Mouse (Mus musculus): ENCODE data around the gene Pi4k2b. TPM values are rescaled to one million over a fixed set of nuclear protein-coding genes. Genes with fewer than 3 reads are reported as not detected.
"Not testable (repeated sequence)": the region's sequence is repeated elsewhere in the genome, so short reads cannot be mapped to it uniquely, and the experiment has no call there.

Pi4k2b gene
- 25.1 and 26.8 TPM in 2 replicates for polyA plus RNA-seq (2015; fragmentation: Nextera tagmentation; extraction: Ambion mirVana)

GRCm38 (mm10) chr5:52741391-52742111 is at the start of gene Pi4k2b:
Gene Pi4k2b (plus strand): TSS chr5:52741574.
- WGBS: under 1% methylated on average over 75 of the region's 75 CpGs
- H3K9me3 ChIP-seq: no peaks in the 10 kb centered on the region
- H3K9ac ChIP-seq: peak within 1 kb of the TSS; percentile 40; the same call in 1 of the 2 replicates
- no peaks in the 10 kb centered on the region for H3K36me3 ChIP-seq
- H3K27ac ChIP-seq: peak within 1 kb of the TSS; percentile 89
- H3K4me2 ChIP-seq: peak within 1 kb of the TSS; percentile 61
- no peaks in the 10 kb centered on the region; the same call in 1 of the 2 replicates for H3K4me1 ChIP-seq
- peak within 1 kb of the TSS; percentile 95 for H3K4me3 ChIP-seq (replicated peaks)
- no peaks in the 10 kb centered on the region for H3K27me3 ChIP-seq (replicated peaks)
- ATAC-seq (ENCODE audit: insufficient read depth, low FRiP score, low read depth): peak; percentile 92

GRCm38 (mm10) chr5:52697291-52697690 is 44.1 kb upstream of the Pi4k2b start:
- H3K27ac ChIP-seq: no peak overlapping the region
- H3K9ac ChIP-seq: no peak overlapping the region
- H3K36me3 ChIP-seq: no peaks in the 10 kb centered on the region
- no peak overlapping the region for H3K4me3 ChIP-seq (replicated peaks)
- H3K4me2 ChIP-seq: no peak overlapping the region
- no peaks in the 10 kb centered on the region for H3K4me1 ChIP-seq
- no peaks in the 10 kb centered on the region for H3K27me3 ChIP-seq (replicated peaks)
- H3K9me3 ChIP-seq: no peaks in the 10 kb centered on the region
- ATAC-seq (ENCODE audit: insufficient read depth, low FRiP score, low read depth): no peak
- WGBS: 77% methylated on average over 1 of the region's 1 CpGs

GRCm38 (mm10) chr5:52697882-52698440 is 43.4 kb upstream of the Pi4k2b start:
- H3K27ac ChIP-seq; H3K9ac ChIP-seq; H3K36me3 ChIP-seq; H3K4me2 ChIP-seq; H3K4me1 ChIP-seq; H3K27me3 ChIP-seq (replicated peaks); H3K4me3 ChIP-seq (replicated peaks); ATAC-seq (ENCODE audit: insufficient read depth, low FRiP score, low read depth); H3K9me3 ChIP-seq: not testable (repeated sequence)
- 80% methylated on average over 7 of the region's 7 CpGs for WGBS

- Histone ChIP-seq H3K27me3 (replicated peaks) (no peaks in the 10 kb centered on the region), H3K4me2 (no peak overlapping the region), H3K9me3 (no peaks in the 10 kb centered on the region), H3K36me3 (no peaks in the 10 kb centered on the region), H3K4me1 (no peaks in the 10 kb centered on the region), H3K27ac (no peak overlapping the region), H3K4me3 (replicated peaks) (no peak overlapping the region), H3K9ac (no peak overlapping the region)
- 65% methylated on average over 4 of the region's 4 CpGs for WGBS
- ATAC-seq (ENCODE audit: insufficient read depth, low FRiP score, low read depth): no peak
Observed at GRCm38 (mm10) chr5:52704562-52704961, 36.8 kb upstream of the Pi4k2b start.

DNA sequence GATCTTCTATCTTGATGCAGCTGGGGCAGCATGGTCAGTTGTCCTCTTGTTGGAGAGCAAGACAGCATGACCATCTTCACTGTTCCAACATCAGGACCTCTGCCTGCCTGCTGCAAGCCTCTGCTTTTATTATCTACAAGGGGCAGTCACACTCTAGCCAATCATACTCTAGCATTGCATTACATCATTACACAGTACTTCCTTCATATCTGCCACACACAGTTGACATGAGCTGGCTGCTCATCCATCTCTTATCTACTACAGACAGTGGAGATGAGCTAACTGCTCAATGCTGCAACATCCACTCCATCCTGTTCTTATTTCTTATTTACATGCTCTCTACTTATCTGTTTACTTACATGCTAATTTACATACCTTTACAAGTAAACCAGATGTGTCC is 28.7 kb upstream of the Pi4k2b start:
- Histone ChIP-seq H3K27ac (no peak overlapping the region), H3K4me1 (no peaks in the 10 kb centered on the region), H3K9ac (no peak overlapping the region), H3K9me3 (no peaks in the 10 kb centered on the region), H3K4me2 (no peak overlapping the region), H3K36me3 (no peaks in the 10 kb centered on the region), H3K27me3 (replicated peaks) (no peaks in the 10 kb centered on the region), H3K4me3 (replicated peaks) (no peak overlapping the region)
- peak; percentile 97 for ATAC-seq (ENCODE audit: insufficient read depth, low FRiP score, low read depth)

GRCm38 (mm10) chr5:52716742-52717448 is 24.5 kb upstream of the Pi4k2b start:
- 76% methylated on average over 5 of the region's 5 CpGs for WGBS

GRCm38 (mm10) chr5:52721003-52721402 is 20.4 kb upstream of the Pi4k2b start:
- H3K36me3 ChIP-seq: no peaks in the 10 kb centered on the region

More at GRCm38 (mm10) chr5:52716742-52717448, 24.5 kb upstream of the Pi4k2b start:
- H3K36me3 ChIP-seq: no peaks in the 10 kb centered on the region
- H3K9ac ChIP-seq: no peak overlapping the region
- H3K4me2 ChIP-seq: no peak overlapping the region
- H3K4me3 ChIP-seq (replicated peaks): no peak overlapping the region
- H3K4me1 ChIP-seq: no peaks in the 10 kb centered on the region
- H3K27me3 ChIP-seq (replicated peaks): no peaks in the 10 kb centered on the region
- ATAC-seq (ENCODE audit: insufficient read depth, low FRiP score, low read depth): no peak
- H3K27ac ChIP-seq: no peak overlapping the region
- H3K9me3 ChIP-seq: no peaks in the 10 kb centered on the region

GRCm38 (mm10) chr5:52727747-52728146 is 13.6 kb upstream of the Pi4k2b start:
- WGBS: 87% methylated on average over 5 of the region's 5 CpGs
- ATAC-seq (ENCODE audit: insufficient read depth, low FRiP score, low read depth): no peak
- Histone ChIP-seq H3K4me1 (no peaks in the 10 kb centered on the region), H3K27me3 (replicated peaks) (no peaks in the 10 kb centered on the region), H3K36me3 (no peaks in the 10 kb centered on the region), H3K4me2 (no peak overlapping the region), H3K9me3 (no peaks in the 10 kb centered on the region), H3K9ac (no peak overlapping the region), H3K27ac (no peak overlapping the region), H3K4me3 (replicated peaks) (no peak overlapping the region)

More at GRCm38 (mm10) chr5:52721003-52721402, 20.4 kb upstream of the Pi4k2b start:
- ATAC-seq (ENCODE audit: insufficient read depth, low FRiP score, low read depth): no peak
- H3K9me3 ChIP-seq: no peaks in the 10 kb centered on the region
- 72% methylated on average over 8 of the region's 8 CpGs for WGBS
- H3K4me1 ChIP-seq: no peaks in the 10 kb centered on the region
- no peaks in the 10 kb centered on the region for H3K27me3 ChIP-seq (replicated peaks)
- no peak overlapping the region for H3K4me3 ChIP-seq (replicated peaks)
- no peak overlapping the region for H3K9ac ChIP-seq
- H3K4me2 ChIP-seq: no peak overlapping the region
- H3K27ac ChIP-seq: no peak overlapping the region

- H3K9me3 ChIP-seq: no peaks in the 10 kb centered on the region
- H3K9ac ChIP-seq: no peak overlapping the region
- H3K27ac ChIP-seq: no peak overlapping the region
- no peaks in the 10 kb centered on the region for H3K36me3 ChIP-seq
- peaks cover 4% of the 10 kb centered on the region; the same call in 1 of the 2 replicates for H3K4me1 ChIP-seq
- no peak for ATAC-seq (ENCODE audit: insufficient read depth, low FRiP score, low read depth)
- no peak overlapping the region for H3K4me2 ChIP-seq
- WGBS: 72% methylated on average over 4 of the region's 4 CpGs
- H3K4me3 ChIP-seq (replicated peaks): no peak overlapping the region
- H3K27me3 ChIP-seq (replicated peaks): no peaks in the 10 kb centered on the region
Observed at GRCm38 (mm10) chr5:52732811-52733210, 8.6 kb upstream of the Pi4k2b start.

- Histone ChIP-seq H3K9ac (no peak overlapping the region), H3K4me1 (peaks cover 4% of the 10 kb centered on the region; the same call in 1 of the 2 replicates)
- no peak for ATAC-seq (ENCODE audit: insufficient read depth, low FRiP score, low read depth)
Observed at GRCm38 (mm10) chr5:52736046-52736445, 5.3 kb upstream of the Pi4k2b start.

GRCm38 (mm10) chr5:52742112-52742813 is 889 bp downstream of the Pi4k2b start:
- Histone ChIP-seq H3K27ac (peak overlapping the region; percentile 89), H3K4me1 (no peaks in the 10 kb centered on the region; the same call in 1 of the 2 replicates), H3K9me3 (no peaks in the 10 kb centered on the region), H3K9ac (peak overlapping the region; percentile 40; the same call in 1 of the 2 replicates), H3K4me2 (peak overlapping the region; percentile 61), H3K27me3 (replicated peaks) (no peaks in the 10 kb centered on the region), H3K36me3 (no peaks in the 10 kb centered on the region), H3K4me3 (replicated peaks) (peak overlapping the region; percentile 95)
- no peak for ATAC-seq (ENCODE audit: insufficient read depth, low FRiP score, low read depth)
- 1% methylated on average over 17 of the region's 17 CpGs for WGBS

More at GRCm38 (mm10) chr5:52736046-52736445, 5.3 kb upstream of the Pi4k2b start:
- Histone ChIP-seq H3K4me2 (no peak overlapping the region), H3K36me3 (no peaks in the 10 kb centered on the region), H3K27ac (no peak overlapping the region), H3K4me3 (replicated peaks) (no peak overlapping the region), H3K9me3 (no peaks in the 10 kb centered on the region), H3K27me3 (replicated peaks) (no peaks in the 10 kb centered on the region)
- 65% methylated on average over 3 of the region's 3 CpGs for WGBS

Data from stomach, embryonic 15.5 days (tissue).